Mouse (Mus musculus) brown adipose tissue, adult 24 weeks (tissue): ENCODE measurements around the gene Hes5. TPM values are rescaled to one million over a fixed set of nuclear protein-coding genes. Genes with fewer than 3 reads are reported as not detected.

Experiments
- H3K27ac ChIP-seq: fragments of 200-500 bp; replicated peaks from 2 replicates; pipeline ENCODE4 v1.5.1; 2012; ENCODE audit warnings: low read depth, mild to moderate bottlenecking, low read length
- H3K4me1 ChIP-seq: fragments of 200-500 bp; 2 replicates; pipeline ENCODE4 v1.6.1; 2012; ENCODE audit warnings: low read length, mixed read lengths; ENCODE audit not compliant: control insufficient read depth, insufficient read depth, insufficient read length
- H3K4me3 ChIP-seq: fragments of 200-500 bp; 2 replicates; pipeline ENCODE4 v1.5.1; 2012; ENCODE audit warnings: low read depth, mild to moderate bottlenecking, low read length, moderate library complexity; ENCODE audit not compliant: insufficient read depth
- polyA plus RNA-seq: library from polyadenylated mRNA; stranded (reverse); fragments of >200 nt; gene quantifications from 2 replicates; pipeline ENCODE4 v1.2.4, GENCODE M21; 2012; ENCODE audit not compliant: missing spikeins, insufficient read depth, insufficient read length

Gene Hes5
- polyA plus RNA-seq, 1 experiment = not detected

GRCm38 (mm10) chr4:155007641-155008040, 46.9 kb downstream of the Hes5 start:
- Histone ChIP-seq H3K4me3 (no peak overlapping the region), H3K4me1 (no peaks in the 10 kb centered on the region), H3K27ac (no peak overlapping the region)

GRCm38 (mm10) chr4:155008075-155008474, 47.4 kb downstream of the Hes5 start:
- Histone ChIP-seq H3K4me3 (no peak overlapping the region), H3K27ac (no peak overlapping the region), H3K4me1 (no peaks in the 10 kb centered on the region)

- Histone ChIP-seq H3K4me3 (no peak overlapping the region), H3K4me1 (no peaks in the 10 kb centered on the region), H3K27ac (no peak overlapping the region)
Observed at GRCm38 (mm10) chr4:155009216-155009615, 48.5 kb downstream of the Hes5 start.

GRCm38 (mm10) chr4:155010870-155011269, 50.1 kb downstream of the Hes5 start:
- no peak overlapping the region for H3K4me3 ChIP-seq
- no peak overlapping the region for H3K27ac ChIP-seq
- no peaks in the 10 kb centered on the region for H3K4me1 ChIP-seq

GRCm38 (mm10) chr4:155011312-155012025, 50.7 kb downstream of the Hes5 start:
- Histone ChIP-seq H3K4me3 (no peak overlapping the region), H3K4me1 (no peaks in the 10 kb centered on the region), H3K27ac (no peak overlapping the region)

Other genes starting within 250 kb of the Hes5 start
- gene Ttc34, start 123.5 kb upstream of the Hes5 start, polyA plus RNA-seq = not detected in 2 replicates
- not detected in 2 replicates for gene Mmel1, start 91.3 kb upstream of the Hes5 start, polyA plus RNA-seq
- 22.6 and 33.5 TPM in 2 replicates for gene Fam213b, start 61.8 kb upstream of the Hes5 start, polyA plus RNA-seq
- gene Tnfrsf14, start 32.4 kb upstream of the Hes5 start, polyA plus RNA-seq = 2.1 and 4.6 TPM in 2 replicates
- gene Pank4, start 3.2 kb downstream of the Hes5 start, polyA plus RNA-seq = 11.0 and 18.7 TPM in 2 replicates
- gene Plch2, start 95.9 kb downstream of the Hes5 start, polyA plus RNA-seq = not detected in 2 replicates
- gene Pex10, start 106.1 kb downstream of the Hes5 start, polyA plus RNA-seq = 15.3 and 16.1 TPM in 2 replicates
- gene Rer1, start 125.5 kb downstream of the Hes5 start, polyA plus RNA-seq = 115 and 123 TPM in 2 replicates
- 1.3 and 1.8 TPM in 2 replicates for gene Morn1, start 125.7 kb downstream of the Hes5 start, polyA plus RNA-seq